Mouse (Mus musculus) heart, postnatal 0 days (tissue): Measurements from ENCODE around the gene Lrwd1.

Source experiments
- CTCF ChIP-seq: IDR thresholded peaks from 2 replicates; pipeline ENCODE4 v1.5.1; 2016; ENCODE audit warnings: antibody characterized with exemption, control low read depth, low read depth
- EP300 ChIP-seq: IDR thresholded peaks from 2 replicates; pipeline ENCODE4 v1.6.1; 2016; ENCODE audit warnings: antibody characterized with exemption, low read depth

- TF ChIP-seq CTCF (no peak), EP300 (no peak)
These were observed 40.8 kb downstream of the Lrwd1 start for GRCm38 (mm10) chr5:136095089-136095488.
